9 mouse cellular contexts compared by ENCODE assay signal in the genomic region with DNA sequence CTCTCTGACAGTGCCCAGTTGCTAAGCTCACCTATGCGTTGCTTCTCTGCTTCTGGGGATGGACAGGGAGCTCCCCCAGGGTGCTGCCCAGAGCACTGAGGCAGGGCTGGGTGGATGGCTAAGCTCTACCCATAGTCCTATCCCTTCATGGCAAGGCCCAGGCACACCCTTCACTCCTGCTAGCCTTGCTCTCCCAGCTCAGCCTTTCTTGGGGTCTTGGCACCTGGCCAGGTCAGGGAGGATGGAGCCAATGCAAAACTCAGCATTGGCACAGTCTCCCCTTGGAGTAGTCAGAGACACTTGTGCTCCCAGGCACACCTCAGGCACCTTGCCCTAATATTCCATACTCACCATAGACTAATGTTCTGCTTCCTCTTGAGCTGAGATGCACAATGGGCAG. TPM values are rescaled to one million over a fixed set of nuclear protein-coding genes. Genes with fewer than 3 reads are reported as not detected.
A peak's percentile ranks its signal among the peaks of the same experiment; 100 is the strongest.
DNase-seq lines count a peak whose midpoint lies in the region; ATAC-seq and TF ChIP-seq lines count a peak whose summit lies in the region.
"Had no signal": no experiment of that assay in that cellular context is flagged by ENCODE, and none has a peak within 500 bp of the region (broad histone marks: within the 10 kb centered on the region; RNA-seq: fewer than 3 reads in every experiment).

No protein-coding gene starts in this region.

- peak overlapping the region; percentile 36 for H3K4me3 ChIP-seq in kidney, embryonic 14.5 days (ENCODE audit: low read length)
- H3K4me3 ChIP-seq in embryonic fibroblast, embryonic 13.5 days (ENCODE audit: insufficient read depth, low read length): peak overlapping the region; percentile 69
- H3K4me3 ChIP-seq in intestine, embryonic 16.5 days (ENCODE audit: low read length): peak overlapping the region; percentile 44
- H3K4me3 ChIP-seq in neural tube, embryonic 13.5 days: peak overlapping the region; percentile 23

- H3K36me3 ChIP-seq in kidney, embryonic 14.5 days (ENCODE audit: control insufficient read depth, insufficient read depth, low read length): no peaks in the 10 kb centered on the region
- H3K36me3 ChIP-seq in intestine, embryonic 16.5 days (ENCODE audit: control insufficient read depth, insufficient read depth, low read length): no peaks in the 10 kb centered on the region
- no peaks in the 10 kb centered on the region for H3K36me3 ChIP-seq in neural tube, embryonic 13.5 days
- H3K36me3 ChIP-seq: G1E had no signal

- H3K4me2 ChIP-seq in kidney, embryonic 14.5 days (replicated peaks; ENCODE audit: low read depth, low read length): peak overlapping the region; percentile 39
- H3K4me2 ChIP-seq in intestine, embryonic 16.5 days (ENCODE audit: low read depth, low read length): peak overlapping the region; percentile 47
- peak overlapping the region; percentile 37 for H3K4me2 ChIP-seq in neural tube, embryonic 13.5 days

- H3K9ac ChIP-seq in kidney, embryonic 14.5 days (ENCODE audit: low read depth, low read length): peak overlapping the region; percentile 32; the same call in 1 of the 2 replicates
- peak overlapping the region; percentile 60 for H3K9ac ChIP-seq in intestine, embryonic 16.5 days (ENCODE audit: low read depth, low read length)
- 0 out of 2 replicates have a peak overlapping the region, but pooled peaks have one; percentile 31 for H3K9ac ChIP-seq in neural tube, embryonic 13.5 days

- no peak for ATAC-seq in kidney, embryonic 14.5 days (ENCODE audit: low FRiP score, low TSS enrichment)
- ATAC-seq in intestine, embryonic 16.5 days: 0 out of 2 replicates have a peak, but pooled peaks have one; percentile 31
- ATAC-seq in neural tube, embryonic 13.5 days (ENCODE audit: low read depth): no peak

- no peak for DNase-seq in kidney, postnatal 14 days
- DNase-seq in ovary, adult 18-20 months (ENCODE audit: low spot score): no peak
- no peak for DNase-seq in thymus, postnatal 25 days
- DNase-seq in spleen, postnatal 10 days (ENCODE audit: low spot score in 2 of 2): no peak

- no peak for TF ChIP-seq POLR2A in embryonic fibroblast, embryonic 13.5 days (IDR thresholded peaks at IDR 0.05; ENCODE audit: low read depth, low read length)

- WGBS in kidney, embryonic 14.5 days: 61% methylated on average over 1 of the region's 1 CpGs
- 67% methylated on average over 1 of the region's 1 CpGs for whole genome bisulfite sequencing in intestine, embryonic 16.5 days
- 75% methylated on average over 1 of the region's 1 CpGs for WGBS in neural tube, embryonic 13.5 days

- no peaks in the 10 kb centered on the region for H3K4me1 ChIP-seq in kidney, embryonic 14.5 days (ENCODE audit: control insufficient read depth, insufficient read depth, low read length)
- H3K4me1 ChIP-seq in embryonic fibroblast, embryonic 13.5 days (ENCODE audit: control insufficient read depth, insufficient read depth, low read length): peaks cover 10% of the 10 kb centered on the region
- no peaks in the 10 kb centered on the region for H3K4me1 ChIP-seq in intestine, embryonic 16.5 days (ENCODE audit: control insufficient read depth, insufficient read depth, low read length)
- no peaks in the 10 kb centered on the region for H3K4me1 ChIP-seq in neural tube, embryonic 13.5 days (replicated peaks)

- no peak overlapping the region for H3K27ac ChIP-seq in kidney, embryonic 14.5 days (ENCODE audit: low read depth, low read length)
- H3K27ac ChIP-seq in embryonic fibroblast, embryonic 13.5 days (ENCODE audit: insufficient read depth, low read length): peak overlapping the region; percentile 89
- no peak overlapping the region for H3K27ac ChIP-seq in intestine, embryonic 16.5 days (ENCODE audit: low read length)
- H3K27ac ChIP-seq in neural tube, embryonic 13.5 days (replicated peaks): no peak overlapping the region

- no peak for TF ChIP-seq CTCF in embryonic fibroblast, embryonic 13.5 days (IDR thresholded peaks at IDR 0.05; ENCODE audit: borderline replicate concordance, insufficient read depth, low read length)

- no peaks in the 10 kb centered on the region for H3K9me3 ChIP-seq in kidney, embryonic 14.5 days (ENCODE audit: control insufficient read depth, low read length)
- no peaks in the 10 kb centered on the region for H3K9me3 ChIP-seq in intestine, embryonic 16.5 days (ENCODE audit: control insufficient read depth, low read length)
- H3K9me3 ChIP-seq in neural tube, embryonic 13.5 days: no peaks in the 10 kb centered on the region
- H3K9me3 ChIP-seq: G1E had no signal

- H3K27me3 ChIP-seq in kidney, embryonic 14.5 days (ENCODE audit: control insufficient read depth, insufficient read depth, low read length): no peaks in the 10 kb centered on the region
- 0 out of 2 replicates have a peak, but pooled peaks cover 8% of the 10 kb centered on the region for H3K27me3 ChIP-seq in intestine, embryonic 16.5 days (replicated peaks; ENCODE audit: control insufficient read depth, insufficient read depth, low read length)
- no peaks in the 10 kb centered on the region for H3K27me3 ChIP-seq in neural tube, embryonic 13.5 days

RNA-seq across cellular contexts. Expression of gene Bgn, which starts 0.7 kb away (rescaled TPM):
- polyA plus RNA-seq in kidney, embryonic 14.5 days (2014; fragmentation: Nextera tagmentation; extraction: Ambion mirVana): 62.5 and 84.0 TPM in 2 replicates
- polyA plus RNA-seq in embryonic fibroblast, embryonic 13.5 days (2011; ENCODE audit: insufficient read length, low read depth, missing spikeins): 6,335 and 6,763 TPM in 2 replicates
- 48.1 and 54.3 TPM in 2 replicates for polyA plus RNA-seq in intestine, embryonic 16.5 days (2015; fragmentation: Nextera tagmentation; extraction: Ambion mirVana)
- 32.8 and 35.2 TPM in 2 replicates for polyA plus RNA-seq in neural tube, embryonic 13.5 days (2015; fragmentation: Nextera tagmentation; extraction: Ambion mirVana)
- polyA plus RNA-seq: G1E had no signal

RNA-seq across cellular contexts. Expression of gene Atp2b3, which starts 18.8 kb away (rescaled TPM):
- 0.29 and 0.42 TPM in 2 replicates for polyA plus RNA-seq in kidney, embryonic 14.5 days (2014; fragmentation: Nextera tagmentation; extraction: Ambion mirVana)
- not detected in 2 replicates for polyA plus RNA-seq in embryonic fibroblast, embryonic 13.5 days (2011; ENCODE audit: insufficient read length, low read depth, missing spikeins)
- 0.18 and 0.32 TPM in 2 replicates for polyA plus RNA-seq in intestine, embryonic 16.5 days (2015; fragmentation: Nextera tagmentation; extraction: Ambion mirVana)
- 3.2 and 3.7 TPM in 2 replicates for polyA plus RNA-seq in neural tube, embryonic 13.5 days (2015; fragmentation: Nextera tagmentation; extraction: Ambion mirVana)
- polyA plus RNA-seq: G1E had no signal

RNA-seq across cellular contexts. Expression of gene Haus7, which starts 25.2 kb away (rescaled TPM):
- polyA plus RNA-seq in kidney, embryonic 14.5 days (2014; fragmentation: Nextera tagmentation; extraction: Ambion mirVana): 61.2 and 62.3 TPM in 2 replicates
- 25.2 and 33.5 TPM in 2 replicates for polyA plus RNA-seq in embryonic fibroblast, embryonic 13.5 days (2011; ENCODE audit: insufficient read length, low read depth, missing spikeins)
- polyA plus RNA-seq in intestine, embryonic 16.5 days (2015; fragmentation: Nextera tagmentation; extraction: Ambion mirVana): 47.5 and 60.3 TPM in 2 replicates
- 59.9 and 64.1 TPM in 2 replicates for polyA plus RNA-seq in neural tube, embryonic 13.5 days (2015; fragmentation: Nextera tagmentation; extraction: Ambion mirVana)

RNA-seq across cellular contexts. Expression of gene Trex2, which starts 48.9 kb away (rescaled TPM):
- not detected in 2 replicates for polyA plus RNA-seq in kidney, embryonic 14.5 days (2014; fragmentation: Nextera tagmentation; extraction: Ambion mirVana)
- polyA plus RNA-seq in embryonic fibroblast, embryonic 13.5 days (2011; ENCODE audit: insufficient read length, low read depth, missing spikeins): not detected in 2 replicates
- polyA plus RNA-seq in intestine, embryonic 16.5 days (2015; fragmentation: Nextera tagmentation; extraction: Ambion mirVana): not detected in 2 replicates
- not detected in 2 replicates for polyA plus RNA-seq in neural tube, embryonic 13.5 days (2015; fragmentation: Nextera tagmentation; extraction: Ambion mirVana)
- polyA plus RNA-seq: G1E had no signal

Comparison
In these comparisons a context has a peak if more than half of its experiments do, and no peak if none do; other contexts are left out.
1. RNA of gene Bgn, which starts 0.7 kb away (polyA plus RNA-seq): 6,335 to 6,763 TPM in embryonic fibroblast, embryonic 13.5 days; 62.5 to 84.0 TPM in kidney, embryonic 14.5 days, 48.1 to 54.3 TPM in intestine, embryonic 16.5 days and 32.8 to 35.2 TPM in neural tube, embryonic 13.5 days; every median in the first group is over 10 times any median in the second.
2. Peak in every context shown above with its lines, with median percentiles within 50 percentile points of each other: H3K4me2 ChIP-seq, H3K4me3 ChIP-seq and H3K9ac ChIP-seq.